Mouse (Mus musculus): ENCODE measurements around the gene Smpdl3a.

DNA sequence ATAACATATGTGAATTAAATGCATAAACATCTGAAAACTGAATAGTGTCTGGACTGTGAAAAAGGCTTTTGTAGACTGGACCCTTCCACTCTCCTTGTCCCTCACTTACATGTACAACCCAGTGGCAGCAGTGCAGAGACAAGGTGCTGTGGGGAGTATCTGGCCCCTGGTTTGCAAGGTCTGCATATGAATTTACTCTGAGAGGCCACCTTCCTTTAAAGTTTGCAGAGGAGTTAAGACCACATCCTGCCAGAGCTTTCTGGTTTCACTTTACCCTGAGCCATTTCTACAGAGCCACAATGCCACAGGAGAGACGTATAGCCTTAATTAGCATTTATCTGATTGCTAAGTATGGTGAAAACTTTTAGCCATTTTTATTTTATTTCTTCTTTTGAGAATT lies 40.8 kb upstream of the Smpdl3a start:
- TF ChIP-seq CTCF (IDR thresholded peaks at IDR 0.05; ENCODE audit: borderline replicate concordance, extremely low read depth, insufficient read depth, insufficient read length) (no peak), POLR2A (IDR thresholded peaks at IDR 0.05; ENCODE audit: borderline replicate concordance, extremely low read depth, insufficient read depth, insufficient read length, poor library complexity, severe bottlenecking) (no peak)
